Mouse (Mus musculus) myocyte (in vitro differentiated cells): ENCODE data around the gene Gm17364. TPM values are rescaled to one million over a fixed set of nuclear protein-coding genes. Genes with fewer than 3 reads are reported as not detected.

Experiments
- H3K27me3 ChIP-seq: one replicate; pipeline ENCODE4 v1.6.1; 2011; ENCODE audit not compliant: control insufficient read depth, insufficient read depth, insufficient read length
- H3K36me3 ChIP-seq: one replicate; pipeline ENCODE4 v1.6.1; 2011; ENCODE audit not compliant: control insufficient read depth, insufficient read depth
- H3K4me2 ChIP-seq: one replicate; pipeline ENCODE4 v1.6.1; 2011; ENCODE audit warnings: low read depth, control low read depth
- H3K4me3 ChIP-seq: one replicate; pipeline ENCODE4 v1.5.1; 2011; ENCODE audit warnings: mild to moderate bottlenecking, control low read depth, moderate library complexity
- H3K79me2 ChIP-seq: one replicate; pipeline ENCODE4 v1.6.1; 2011; ENCODE audit not compliant: control insufficient read depth, insufficient read depth
- H3ac ChIP-seq: one replicate; pipeline ENCODE4 v1.6.1; 2011; ENCODE audit not compliant: control insufficient read depth, insufficient read length
- CEBPB ChIP-seq: IDR thresholded peaks from 2 replicates; pipeline ENCODE4 v1.6.1; 2011; ENCODE audit warnings: mild to moderate bottlenecking, moderate library complexity; ENCODE audit not compliant: poor library complexity, insufficient read depth, severe bottlenecking
- E2F4 ChIP-seq: IDR thresholded peaks from one replicate; pipeline ENCODE4 v1.6.1; 2011; ENCODE audit warnings: mild to moderate bottlenecking, control low read depth, moderate library complexity; ENCODE audit not compliant: insufficient read depth
- MAX ChIP-seq: IDR thresholded peaks from one replicate; pipeline ENCODE4 v1.6.1; 2011; ENCODE audit warnings: low read depth, mild to moderate bottlenecking, control low read depth
- MYOD1 ChIP-seq, 3 experiments: IDR thresholded peaks; one replicate each; pipeline ENCODE4 v1.6.1; 2011; ENCODE audit warnings: control low read depth in 2 of 3, low read depth in 2 of 3, mild to moderate bottlenecking in 2 of 3, moderate library complexity in 1 of 3; ENCODE audit not compliant: insufficient read length in 2 of 3, control insufficient read depth in 1 of 3
- MYOG ChIP-seq, 3 experiments: IDR thresholded peaks; one replicate each; pipeline ENCODE4 v1.6.1; 2011; ENCODE audit warnings: control low read depth in 2 of 3, low read depth in 2 of 3, mild to moderate bottlenecking in 2 of 3; ENCODE audit not compliant: insufficient read length in 2 of 3, control insufficient read depth in 1 of 3, insufficient read depth in 1 of 3
- POLR2A ChIP-seq: IDR thresholded peaks from one replicate; pipeline ENCODE4 v1.6.1; 2011; ENCODE audit warnings: low read depth, mild to moderate bottlenecking, control low read depth, moderate library complexity; ENCODE audit not compliant: insufficient read length
- POLR2AphosphoS2 ChIP-seq: IDR thresholded peaks from one replicate; pipeline ENCODE4 v1.6.1; 2011; ENCODE audit warnings: low read depth, control low read depth; ENCODE audit not compliant: insufficient read length
- REST ChIP-seq: IDR thresholded peaks from one replicate; pipeline ENCODE4 v1.6.1; 2011; ENCODE audit warnings: mild to moderate bottlenecking, control low read depth, moderate library complexity; ENCODE audit not compliant: insufficient read depth, insufficient read length
- SRF ChIP-seq: IDR thresholded peaks from one replicate; pipeline ENCODE4 v1.6.1; 2011; ENCODE audit warnings: low read depth; ENCODE audit not compliant: control insufficient read depth, insufficient read length
- TCF12 ChIP-seq: IDR thresholded peaks from one replicate; pipeline ENCODE4 v1.6.1; 2011; ENCODE audit warnings: mild to moderate bottlenecking, control low read depth; ENCODE audit not compliant: poor library complexity, insufficient read depth, severe bottlenecking
- TCF3 ChIP-seq: IDR thresholded peaks from one replicate; pipeline ENCODE4 v1.6.1; 2011; ENCODE audit warnings: low read depth, control low read depth; ENCODE audit not compliant: insufficient read length
- USF1 ChIP-seq: IDR thresholded peaks from one replicate; pipeline ENCODE4 v1.6.1; 2011; ENCODE audit warnings: low read depth, mild to moderate bottlenecking, control low read depth, moderate library complexity
- polyA plus RNA-seq: library from polyadenylated mRNA; unstranded; fragments of >200 nt; fragmentation: generic; extraction: Trizol; gene quantifications from one replicate; pipeline ENCODE4 v1.2.1, GENCODE M21; 2012; ENCODE audit warnings: missing spikeins

Gm17364 gene
- polyA plus RNA-seq, 1 experiment, result not detected

GRCm38 (mm10) chr13:41238805-41239130 lies 35.0 kb downstream of the Gm17364 start:
- no peaks in the 10 kb centered on the region for H3K36me3 ChIP-seq
- H3K79me2 ChIP-seq, result no peaks in the 10 kb centered on the region
- no peak overlapping the region for H3ac ChIP-seq
- TF ChIP-seq POLR2A (no peak), TCF12 (no peak), MAX (no peak), E2F4 (no peak), MYOG (IDR thresholded peaks at IDR 0.05; ENCODE audit: control insufficient read depth in 1 of 3, insufficient read depth in 1 of 3, insufficient read length in 2 of 3, low read depth in 2 of 3) (no peak), TCF3 (no peak)
- no peak overlapping the region for H3K4me3 ChIP-seq
- H3K4me2 ChIP-seq, result peak overlapping the region; percentile 20
- H3K27me3 ChIP-seq, result peaks cover 58% of the 10 kb centered on the region

GRCm38 (mm10) chr13:41238035-41238804 lies 35.6 kb downstream of the Gm17364 start:
- no peak overlapping the region for H3K4me3 ChIP-seq
- H3K4me2 ChIP-seq, result no peak overlapping the region
- TF ChIP-seq CEBPB (no peak), USF1 (no peak), MAX (no peak), REST (no peak)
- no peaks in the 10 kb centered on the region for H3K79me2 ChIP-seq
- peaks cover 63% of the 10 kb centered on the region for H3K27me3 ChIP-seq
- no peak overlapping the region for H3ac ChIP-seq
- H3K36me3 ChIP-seq, result no peaks in the 10 kb centered on the region

GRCm38 (mm10) chr13:41235845-41236741 lies 37.7 kb downstream of the Gm17364 start:
- Histone ChIP-seq H3K36me3 (no peaks in the 10 kb centered on the region), H3K4me2 (no peak overlapping the region), H3ac (no peak overlapping the region), H3K79me2 (no peaks in the 10 kb centered on the region), H3K4me3 (no peak overlapping the region), H3K27me3 (peaks cover 61% of the 10 kb centered on the region)
- no peak for TF ChIP-seq SRF
- no peak for TF ChIP-seq POLR2AphosphoS2
- no peak for TF ChIP-seq TCF3
- TF ChIP-seq MYOG (IDR thresholded peaks at IDR 0.05; ENCODE audit: control insufficient read depth in 1 of 3, insufficient read depth in 1 of 3, insufficient read length in 2 of 3, low read depth in 2 of 3), result no peak
- no peak for TF ChIP-seq REST
- TF ChIP-seq MYOD1 (IDR thresholded peaks at IDR 0.05; ENCODE audit: control insufficient read depth in 1 of 3, insufficient read length in 2 of 3, low read depth in 2 of 3), result no peak
- TF ChIP-seq CEBPB, result no peak
- no peak for TF ChIP-seq POLR2A
- TF ChIP-seq E2F4, result no peak
- TF ChIP-seq TCF12, result no peak
- TF ChIP-seq MAX, result no peak
- no peak for TF ChIP-seq USF1

- Histone ChIP-seq H3ac (no peak overlapping the region), H3K79me2 (no peaks in the 10 kb centered on the region), H3K4me3 (no peak overlapping the region), H3K36me3 (no peaks in the 10 kb centered on the region), H3K27me3 (peaks cover 69% of the 10 kb centered on the region), H3K4me2 (no peak overlapping the region)
- TF ChIP-seq REST (no peak), USF1 (no peak), POLR2AphosphoS2 (no peak), MAX (no peak), CEBPB (no peak), TCF3 (no peak), E2F4 (no peak)
These were observed 38.6 kb downstream of the Gm17364 start for GRCm38 (mm10) chr13:41235181-41235580.

GRCm38 (mm10) chr13:41233241-41233640 lies 40.5 kb downstream of the Gm17364 start:
- Histone ChIP-seq H3ac (no peak overlapping the region), H3K27me3 (peaks cover 55% of the 10 kb centered on the region), H3K79me2 (no peaks in the 10 kb centered on the region), H3K36me3 (no peaks in the 10 kb centered on the region), H3K4me3 (no peak overlapping the region), H3K4me2 (no peak overlapping the region)
- TF ChIP-seq TCF12 (no peak), SRF (no peak)
